Mouse (Mus musculus): Measurements from ENCODE around the gene Nrp2. TPM values are rescaled to one million over a fixed set of nuclear protein-coding genes. Genes with fewer than 3 reads are reported as not detected.

Nrp2 gene
- polyA plus RNA-seq, 1 experiment, result not detected

GRCm38 (mm10) chr1:62715004-62715403, 11.9 kb downstream of the Nrp2 start:
- TF ChIP-seq GATA1 (IDR thresholded peaks at IDR 0.05; ENCODE audit: low read length), result no peak

- TF ChIP-seq GATA1 (IDR thresholded peaks at IDR 0.05; ENCODE audit: low read length), result no peak
Observed at GRCm38 (mm10) chr1:62715692-62716091, 12.6 kb downstream of the Nrp2 start.

- no peak for TF ChIP-seq GATA1 (IDR thresholded peaks at IDR 0.05; ENCODE audit: low read length)
Observed at GRCm38 (mm10) chr1:62716836-62717478, 13.9 kb downstream of the Nrp2 start.

GRCm38 (mm10) chr1:62717552-62718236, 14.6 kb downstream of the Nrp2 start:
- no peak for TF ChIP-seq GATA1 (IDR thresholded peaks at IDR 0.05; ENCODE audit: low read length)

- no peak for TF ChIP-seq GATA1 (IDR thresholded peaks at IDR 0.05; ENCODE audit: low read length)
Observed at GRCm38 (mm10) chr1:62718237-62718571, 15.1 kb downstream of the Nrp2 start.

- no peak for TF ChIP-seq GATA1 (IDR thresholded peaks at IDR 0.05; ENCODE audit: low read length)
Observed at GRCm38 (mm10) chr1:62718750-62719149, 15.7 kb downstream of the Nrp2 start.

DNA sequence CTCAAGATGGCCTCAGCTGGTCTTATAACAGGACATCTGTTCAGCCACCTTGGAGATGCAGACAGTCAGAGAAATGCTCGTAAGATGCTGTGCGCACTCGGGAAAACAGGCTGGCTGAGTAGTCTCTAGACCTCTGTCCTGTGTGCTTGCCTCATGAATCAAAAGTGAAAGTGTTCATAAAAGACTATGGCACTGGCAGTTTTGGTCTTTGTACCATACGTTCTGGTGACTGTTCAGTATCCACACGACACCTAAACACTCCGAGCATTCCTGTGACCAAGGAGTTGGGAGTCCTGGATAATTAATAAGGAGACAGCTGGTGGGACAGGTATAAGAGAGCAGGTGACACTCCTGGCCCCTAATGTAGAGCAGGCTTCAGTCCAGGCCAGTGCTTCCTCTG, 16.7 kb downstream of the Nrp2 start:
- no peak for TF ChIP-seq GATA1 (IDR thresholded peaks at IDR 0.05; ENCODE audit: low read length)

- no peak for TF ChIP-seq GATA1 (IDR thresholded peaks at IDR 0.05; ENCODE audit: low read length)
Observed at GRCm38 (mm10) chr1:62720176-62720575, 17.1 kb downstream of the Nrp2 start.

GRCm38 (mm10) chr1:62720727-62721705, 17.9 kb downstream of the Nrp2 start:
- TF ChIP-seq GATA1 (IDR thresholded peaks at IDR 0.05; ENCODE audit: low read length), result no peak

DNA sequence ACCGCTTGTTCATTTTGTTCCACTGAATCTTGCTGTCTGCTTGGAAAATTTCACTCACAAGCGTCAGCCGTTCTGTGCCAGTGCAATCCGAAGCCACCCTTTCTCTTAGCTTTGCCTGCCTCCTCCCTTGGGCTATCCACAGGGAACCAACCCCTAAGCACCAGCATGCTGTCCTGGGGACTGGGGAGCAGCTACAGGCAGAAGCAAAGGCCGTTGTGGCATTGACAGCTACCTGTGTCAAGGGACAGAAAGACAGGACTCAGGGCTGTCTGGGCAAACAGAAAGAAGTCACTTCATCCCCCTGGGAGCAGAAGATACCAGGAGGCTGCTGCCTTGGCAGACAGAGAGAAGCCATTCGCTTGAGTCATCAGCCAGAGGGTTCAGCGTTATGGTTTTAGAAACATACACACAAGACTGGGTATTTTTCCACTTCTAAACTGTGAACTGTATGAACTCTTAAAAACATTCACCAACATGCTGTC, 18.7 kb downstream of the Nrp2 start:
- no peak for TF ChIP-seq GATA1 (IDR thresholded peaks at IDR 0.05; ENCODE audit: low read length)

- no peak for TF ChIP-seq GATA1 (IDR thresholded peaks at IDR 0.05; ENCODE audit: low read length)
Observed at GRCm38 (mm10) chr1:62722526-62722925, 19.4 kb downstream of the Nrp2 start.

DNA sequence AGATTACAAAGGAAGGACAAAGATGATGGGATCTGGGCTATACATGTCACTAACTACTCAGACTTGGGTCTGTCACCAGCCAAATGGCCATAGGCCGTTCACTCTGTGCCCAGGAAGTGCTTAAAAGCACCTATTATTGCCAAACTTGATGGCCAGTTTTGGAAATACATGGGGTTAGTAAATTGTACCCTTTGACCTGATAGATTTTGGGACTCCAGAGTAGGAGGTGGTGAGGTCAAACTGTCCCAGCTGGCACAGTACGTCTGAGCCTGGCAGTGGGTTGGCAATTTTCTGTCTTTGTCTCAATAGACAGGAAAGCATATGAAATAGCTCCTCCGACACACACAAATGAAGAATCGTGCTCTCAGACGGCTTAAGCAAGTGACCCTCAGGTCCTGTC, 20.8 kb downstream of the Nrp2 start:
- TF ChIP-seq GATA1 (IDR thresholded peaks at IDR 0.05; ENCODE audit: low read length), result no peak

DNA sequence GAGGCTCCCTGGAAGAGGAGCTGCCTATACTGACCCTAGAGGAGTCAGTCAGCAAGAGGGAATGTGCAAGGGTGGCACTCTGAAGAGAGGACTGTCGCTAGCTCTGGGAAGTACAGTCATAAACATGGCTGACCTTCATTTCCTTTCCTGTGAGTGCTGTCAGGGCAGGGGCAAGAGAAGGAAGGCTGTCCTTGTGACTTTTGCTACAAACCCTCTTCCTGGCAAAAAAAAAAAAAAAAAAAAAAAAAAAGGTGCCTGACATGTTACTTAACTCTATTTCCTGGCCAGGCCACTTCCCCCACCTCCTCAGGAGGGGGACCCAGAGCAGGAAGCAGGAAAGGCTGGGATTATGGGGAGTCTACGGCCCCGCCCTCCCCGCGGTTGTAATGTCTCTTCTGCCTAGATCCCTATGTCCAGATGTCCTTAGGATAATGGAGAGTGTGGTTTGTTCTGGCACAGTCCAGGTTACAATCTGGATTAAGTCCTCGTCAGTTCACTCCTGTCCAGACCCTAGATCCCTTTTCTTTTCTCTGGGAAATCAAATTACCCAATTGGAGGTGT, 21.5 kb downstream of the Nrp2 start:
- no peak for TF ChIP-seq GATA1 (IDR thresholded peaks at IDR 0.05; ENCODE audit: low read length)

DNA sequence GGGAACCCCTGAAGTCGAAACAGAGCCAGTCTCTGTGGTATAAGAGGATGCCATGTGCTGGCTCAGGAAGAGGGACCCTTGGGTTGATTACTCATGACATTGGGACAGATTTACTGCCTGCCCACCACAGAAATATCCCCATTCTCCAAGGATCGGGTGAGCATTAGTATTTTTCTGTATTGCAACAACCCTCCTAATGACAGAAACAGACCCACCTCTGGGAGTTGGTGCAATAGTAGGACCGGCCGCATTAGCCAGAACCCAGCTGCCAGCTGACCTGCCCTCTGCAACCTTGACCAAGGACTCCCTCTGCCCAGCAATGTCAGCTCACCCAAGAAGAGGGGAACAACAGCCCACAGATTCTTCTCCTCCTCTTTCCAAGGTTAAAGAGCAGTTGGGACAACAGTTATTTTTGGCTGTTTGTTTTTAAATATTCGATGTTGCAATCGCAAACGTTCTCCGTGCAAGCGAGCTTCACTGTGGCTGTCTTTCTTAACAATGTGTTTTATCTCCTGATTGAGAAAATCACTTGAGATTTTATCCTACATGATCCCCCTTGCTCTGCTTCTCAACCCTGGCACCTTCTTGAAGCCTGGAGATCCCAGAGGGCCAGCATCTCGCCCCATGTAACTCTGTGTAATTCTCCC, 22.1 kb downstream of the Nrp2 start:
- no peak for TF ChIP-seq GATA1 (IDR thresholded peaks at IDR 0.05; ENCODE audit: low read length)

DNA sequence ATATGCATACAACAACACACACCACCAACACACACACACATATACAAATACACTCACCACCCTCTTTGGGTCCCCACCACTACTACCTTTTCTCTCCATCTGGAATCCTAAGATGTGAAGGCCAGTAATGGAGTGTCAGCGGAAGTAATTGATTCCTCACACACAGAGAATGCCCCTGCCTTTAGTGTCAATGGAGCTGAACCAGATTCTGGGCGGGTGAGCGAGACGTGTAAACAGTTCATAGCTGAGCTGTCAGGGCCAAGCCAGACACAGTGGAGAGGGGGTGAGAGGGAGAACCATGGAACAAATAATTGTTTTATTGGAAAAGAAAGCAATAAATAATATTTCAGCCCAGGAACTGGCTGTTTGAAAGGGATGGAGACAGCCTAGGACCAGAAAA, 24.1 kb downstream of the Nrp2 start:
- TF ChIP-seq GATA1 (IDR thresholded peaks at IDR 0.05; ENCODE audit: low read length), result no peak
